Mouse (Mus musculus): ENCODE results near the gene Abca1.

The Abca1 gene

DNA sequence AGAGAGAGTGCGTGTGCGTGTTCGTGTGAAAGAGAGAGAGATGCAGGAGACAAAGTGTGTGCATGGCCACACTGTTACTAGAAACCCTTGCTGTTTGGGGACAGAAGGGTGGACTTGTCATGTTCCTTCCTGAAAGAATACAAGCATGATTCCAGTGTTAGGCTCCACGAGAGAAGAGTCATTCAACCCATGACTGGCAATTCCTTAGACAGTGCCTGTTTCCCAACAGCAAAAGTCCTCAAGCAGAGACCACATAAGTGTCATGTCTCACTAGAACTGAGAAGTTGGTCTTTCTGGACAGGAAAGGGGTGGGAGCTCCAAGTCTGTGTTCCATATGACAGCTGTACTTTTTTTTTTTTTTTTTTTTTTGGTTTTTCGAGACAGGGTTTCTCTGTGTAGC lies 10.1 kb downstream of the Abca1 start:
- DNase-seq (ENCODE audit: low read depth, low spot score), result no peak

DNA sequence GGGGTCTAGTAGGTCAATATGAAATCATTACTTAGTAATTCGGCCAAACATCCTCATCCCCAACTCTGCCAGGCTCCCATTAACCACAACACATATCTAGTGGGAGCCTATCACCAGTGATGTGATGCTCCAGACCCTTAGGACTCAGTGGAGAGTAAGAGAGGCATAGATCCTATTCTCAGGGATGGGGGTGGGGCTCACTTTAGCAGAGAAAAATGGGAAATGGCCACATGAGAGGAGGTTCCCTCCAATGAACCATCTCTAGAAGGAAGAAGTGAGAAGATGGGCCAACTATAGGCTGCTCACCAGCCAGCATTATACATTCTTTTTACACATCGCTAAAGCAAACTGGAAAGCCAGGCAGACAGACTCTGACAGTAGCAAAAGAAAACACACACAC lies 10.9 kb downstream of the Abca1 start:
- DNase-seq (ENCODE audit: low read depth, low spot score), result no peak

DNA sequence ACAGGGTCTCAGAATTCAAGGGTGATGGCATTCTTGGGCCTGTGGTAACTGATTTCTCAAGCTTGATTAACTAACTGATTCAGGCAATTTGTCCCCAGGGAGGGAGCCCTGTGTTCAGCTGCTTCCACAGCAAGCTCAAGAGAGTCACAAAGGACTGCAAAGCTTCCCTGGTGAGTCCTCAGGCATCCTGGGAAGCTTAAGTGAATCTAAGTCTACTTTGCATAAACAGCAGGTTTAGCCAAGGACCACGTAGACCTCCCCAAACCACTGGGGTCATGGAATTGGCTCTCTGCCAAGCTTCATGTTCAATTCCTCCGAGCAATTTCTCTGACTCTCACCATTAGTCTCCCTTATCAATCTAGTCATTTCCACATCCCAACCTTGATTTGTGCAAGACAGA lies 12.2 kb downstream of the Abca1 start:
- DNase-seq (ENCODE audit: low read depth, low spot score), result no peak

DNA sequence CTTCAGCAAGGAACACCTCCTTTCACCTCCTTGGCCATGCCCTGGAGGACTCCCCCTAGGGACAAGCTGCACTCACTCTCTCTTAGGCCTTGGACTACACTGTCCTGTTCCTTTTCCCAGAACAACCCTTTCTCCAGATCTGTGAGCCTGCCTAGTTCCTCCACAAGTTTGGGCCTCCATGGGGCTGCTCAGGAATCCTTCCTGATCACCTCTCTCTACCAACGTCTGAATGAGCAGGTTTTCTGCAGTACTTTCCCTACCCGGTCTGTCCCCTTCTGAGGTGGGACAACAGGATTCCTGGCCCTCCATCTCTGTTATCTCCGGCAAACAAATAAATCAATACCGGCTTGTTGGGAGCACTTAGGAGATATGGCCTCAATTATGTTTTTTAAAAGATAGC lies 12.6 kb downstream of the Abca1 start:
- DNase-seq (ENCODE audit: low read depth, low spot score), result no peak

DNA sequence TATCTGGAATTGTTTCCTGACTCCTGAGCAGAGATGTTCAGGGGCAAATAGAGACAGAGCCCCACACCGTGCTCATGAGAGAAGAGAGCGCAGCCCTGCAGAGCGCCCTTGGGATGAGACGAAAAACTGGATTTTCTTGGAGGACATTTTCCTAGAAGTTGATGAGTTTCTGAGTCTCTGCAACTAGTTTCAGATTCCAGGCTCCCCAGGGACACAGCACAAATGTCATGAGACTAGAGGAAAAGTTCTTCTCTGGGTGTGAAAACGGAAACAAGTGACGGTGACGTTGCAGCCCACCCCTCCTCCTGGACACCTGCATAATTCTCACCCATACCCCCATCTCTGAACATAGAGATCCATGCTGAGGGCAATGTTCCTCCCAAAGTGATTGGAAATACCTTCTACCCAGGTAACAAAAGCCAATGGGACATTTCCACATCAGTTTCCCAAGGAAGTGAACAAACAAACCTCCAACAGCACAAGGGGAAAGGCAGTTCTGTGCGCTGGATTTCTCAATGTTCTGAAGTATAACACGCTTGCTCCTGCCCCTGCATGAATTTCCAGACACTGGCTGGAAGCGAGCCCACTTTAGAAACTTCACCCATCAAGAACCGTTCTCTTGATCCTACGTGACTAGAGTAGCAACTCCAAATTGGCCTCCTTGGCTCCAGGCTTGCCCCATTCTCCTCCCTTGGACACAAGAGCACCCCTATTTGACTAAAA lies 13.3 kb downstream of the Abca1 start:
- no peak for DNase-seq (ENCODE audit: low read depth, low spot score)

DNA sequence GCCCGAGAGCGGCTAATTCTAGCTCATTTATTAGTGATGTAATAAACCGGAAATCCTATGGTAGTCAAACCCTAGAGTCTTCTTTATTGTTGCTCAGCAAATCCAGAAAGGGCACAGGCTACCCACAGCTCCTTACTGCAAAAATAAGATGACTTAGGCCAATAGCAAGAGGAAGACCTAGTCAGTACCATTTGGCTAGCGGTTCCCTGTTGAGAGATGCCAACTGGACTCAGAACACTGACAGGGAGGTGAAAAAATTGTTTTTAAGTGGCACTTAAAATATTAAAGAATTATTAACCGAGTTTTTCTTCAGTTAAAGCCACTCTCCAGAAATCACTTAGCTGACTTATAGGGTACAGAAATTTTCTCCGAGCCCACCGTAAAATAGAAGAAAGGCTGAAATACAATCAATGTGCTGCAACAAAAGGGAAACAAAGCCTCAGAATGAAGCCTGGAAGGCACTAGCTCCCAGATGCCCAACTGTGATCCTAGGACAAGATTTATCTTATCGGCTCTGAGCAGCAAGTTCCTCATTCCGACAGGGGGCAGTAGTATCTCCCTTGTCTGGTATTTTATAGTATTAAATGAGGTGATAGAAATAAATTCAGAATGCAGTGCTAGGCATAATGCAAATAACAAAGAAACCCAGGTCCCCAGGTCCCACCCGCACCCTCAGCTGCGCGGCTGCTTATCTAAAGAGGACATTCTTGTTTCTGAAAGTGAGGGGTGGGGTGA lies 14.1 kb downstream of the Abca1 start:
- DNase-seq (ENCODE audit: low read depth, low spot score), result no peak

DNA sequence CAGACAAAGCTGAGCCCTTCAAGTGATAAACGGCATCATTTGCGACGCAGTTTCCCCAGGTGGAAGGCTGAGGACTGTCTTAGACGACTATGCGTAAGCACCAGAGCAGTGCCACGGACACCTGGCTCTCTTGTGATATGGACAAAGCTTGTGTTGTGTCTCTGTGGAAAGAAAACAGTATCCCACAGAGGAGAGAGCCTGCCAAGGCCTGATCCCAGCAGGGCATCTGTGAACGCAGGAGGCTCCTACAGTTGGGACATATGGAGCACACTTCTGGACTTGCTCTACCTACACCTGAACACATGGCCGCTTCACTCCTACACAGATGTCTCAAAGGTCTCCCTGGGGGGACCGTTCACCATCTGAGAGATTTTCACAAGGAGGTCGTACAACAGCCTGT lies 15.1 kb downstream of the Abca1 start:
- no peak for DNase-seq (ENCODE audit: low read depth, low spot score)

DNA sequence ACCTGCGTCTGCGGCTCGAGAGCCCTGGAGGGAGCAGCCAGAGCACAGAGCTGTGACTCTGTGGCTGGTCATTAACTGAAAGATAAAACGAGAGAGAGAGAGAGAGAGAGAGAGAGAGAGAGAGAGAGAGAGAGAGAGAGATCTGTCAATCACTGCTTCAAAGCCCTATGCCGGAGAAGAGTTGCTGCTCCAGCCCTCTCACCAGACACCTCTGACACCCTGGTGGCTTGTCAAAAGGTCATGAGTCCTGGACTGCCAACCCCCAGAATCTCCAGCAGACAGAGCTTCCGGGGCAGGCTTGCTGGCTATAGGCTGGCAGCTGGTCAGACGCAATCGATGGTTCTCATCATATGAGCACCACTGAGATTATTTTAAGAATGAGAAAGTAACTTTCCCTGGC lies 15.7 kb downstream of the Abca1 start:
- DNase-seq (ENCODE audit: low read depth, low spot score), result no peak

DNA sequence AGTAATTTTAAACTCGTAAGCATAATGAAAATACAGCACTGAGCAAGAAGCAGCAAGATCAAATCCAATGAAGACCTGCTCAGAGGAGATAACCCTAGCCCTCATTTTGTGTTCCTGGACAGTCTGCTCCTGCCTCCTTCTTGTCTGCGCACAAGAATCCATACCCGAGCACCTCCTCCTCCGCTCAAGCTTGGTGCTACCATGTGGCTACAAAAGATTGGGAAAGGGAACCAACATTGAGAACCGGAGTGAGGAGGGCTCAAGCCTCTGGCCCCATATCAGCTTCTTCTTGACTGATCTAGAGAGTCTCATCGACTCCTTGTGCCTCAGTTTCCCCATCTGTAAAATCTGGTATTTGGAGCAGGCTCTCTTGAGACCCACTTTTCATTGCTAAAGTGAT lies 19.0 kb downstream of the Abca1 start:
- no peak for DNase-seq (ENCODE audit: low read depth, low spot score)

DNA sequence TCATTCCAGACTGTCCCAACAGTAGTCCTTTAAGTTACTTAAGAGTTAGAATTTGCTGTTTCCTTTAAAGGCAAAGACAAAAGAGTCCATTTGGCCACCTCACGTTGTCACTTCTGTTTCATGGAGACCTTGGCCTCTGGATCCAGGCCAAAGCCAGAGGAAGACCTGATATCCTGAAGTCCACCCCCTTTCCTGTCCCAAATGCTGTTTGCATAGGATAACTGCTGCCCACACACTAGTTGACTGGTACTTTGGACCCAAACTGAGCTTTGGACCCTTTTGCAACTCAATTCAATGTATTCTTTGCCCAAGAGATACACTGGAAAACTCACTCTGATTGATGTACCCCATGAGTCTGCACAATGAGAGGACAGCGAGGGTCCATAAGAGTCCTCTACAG lies 20.2 kb downstream of the Abca1 start:
- DNase-seq (ENCODE audit: low read depth, low spot score), result no peak

DNA sequence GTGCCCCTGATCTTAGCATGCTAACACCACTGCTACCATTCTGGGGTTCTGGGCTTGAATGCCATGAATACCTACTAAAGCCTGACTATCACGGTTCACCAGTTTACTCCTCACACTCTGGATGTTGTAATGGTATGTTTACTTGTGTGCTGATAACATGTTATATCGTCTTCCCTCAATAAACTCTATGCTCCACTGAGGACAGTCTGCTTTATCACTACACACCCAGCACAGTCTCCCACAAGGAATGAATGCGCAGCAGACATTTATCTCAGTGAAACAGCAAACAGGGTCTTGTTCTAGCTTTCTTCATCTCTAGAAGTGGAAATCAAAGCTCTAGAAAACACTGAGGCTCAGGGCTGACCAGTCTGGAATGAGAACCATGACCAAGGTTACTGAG lies 20.7 kb downstream of the Abca1 start:
- DNase-seq (ENCODE audit: low read depth, low spot score), result no peak

DNA sequence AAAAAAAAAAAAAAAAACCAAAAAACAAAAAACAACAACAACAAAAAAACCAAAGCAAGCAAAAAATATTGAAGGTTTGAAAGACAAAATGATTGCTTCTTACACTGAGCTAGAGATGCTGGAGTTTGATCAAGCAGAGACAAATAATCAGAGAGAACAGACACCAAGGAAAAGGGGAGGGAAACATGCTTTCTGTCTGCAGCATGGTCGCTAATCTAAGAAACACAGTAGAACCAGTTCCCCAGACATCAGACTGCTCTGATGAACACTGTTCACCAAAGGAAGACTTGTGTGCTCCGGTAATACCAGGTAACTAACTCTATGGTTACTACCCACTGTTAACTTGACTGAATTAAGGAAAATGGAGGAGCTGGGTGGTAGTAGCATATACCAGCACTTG lies 22.6 kb downstream of the Abca1 start:
- DNase-seq (ENCODE audit: low read depth, low spot score), result no peak

DNA sequence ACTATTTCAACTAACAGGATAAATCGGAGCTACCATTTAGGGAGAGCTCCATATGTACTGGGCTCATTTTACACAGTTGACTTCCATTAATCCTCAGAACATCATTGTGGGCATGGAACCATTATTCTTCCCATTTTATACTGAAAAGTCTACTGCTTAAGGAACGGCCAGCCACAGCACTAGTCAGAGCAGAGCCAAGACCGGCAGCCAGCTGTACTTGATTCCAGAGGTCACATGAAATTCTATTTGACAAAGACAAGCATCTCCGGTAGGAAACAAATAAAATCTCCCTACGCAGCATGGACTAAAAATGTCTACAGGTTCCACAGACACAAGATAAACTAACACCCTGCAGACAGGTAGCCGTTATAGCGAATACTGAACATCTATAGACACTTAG lies 24.9 kb downstream of the Abca1 start:
- DNase-seq (ENCODE audit: low read depth, low spot score), result no peak

DNA sequence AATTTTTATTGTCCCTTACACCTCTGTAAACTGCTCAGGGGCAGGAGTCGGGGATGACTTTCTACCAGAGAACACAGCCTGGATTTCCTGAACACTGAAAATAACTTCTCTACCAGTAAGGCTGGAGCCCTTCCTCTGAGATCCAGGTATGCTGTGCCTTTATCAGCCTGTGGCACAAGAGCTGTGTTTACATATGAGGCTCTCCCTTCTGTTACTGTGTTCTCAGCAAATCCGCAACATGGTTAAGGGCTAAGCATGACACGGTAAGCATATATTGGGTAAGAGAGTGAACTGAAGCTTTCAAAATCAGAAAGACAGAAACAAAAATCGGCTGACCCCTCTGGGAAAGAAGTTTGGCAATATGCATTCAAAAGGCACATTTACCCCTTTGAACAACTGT lies 25.7 kb downstream of the Abca1 start:
- DNase-seq (ENCODE audit: low read depth, low spot score), result no peak

DNA sequence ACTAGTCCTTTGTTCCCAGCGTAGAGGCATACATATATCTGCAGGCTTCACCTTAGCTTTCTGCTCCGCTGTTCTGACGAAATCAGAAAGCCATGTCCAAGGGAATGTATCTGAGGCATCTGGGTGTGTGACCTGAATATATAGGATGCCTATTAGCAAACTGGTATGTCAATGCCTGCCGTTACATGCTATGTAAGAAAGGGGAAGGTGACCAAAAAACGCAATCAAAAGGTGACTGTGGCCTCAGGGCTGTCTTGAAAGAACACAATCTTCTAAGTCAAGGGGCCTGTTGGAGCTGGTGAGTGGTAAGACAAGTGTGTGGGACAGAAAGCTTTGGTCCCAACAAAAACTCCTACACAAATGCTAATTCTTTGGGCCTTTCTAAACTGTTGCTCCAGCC lies 28.2 kb downstream of the Abca1 start:
- DNase-seq (ENCODE audit: low read depth, low spot score), result no peak

DNA sequence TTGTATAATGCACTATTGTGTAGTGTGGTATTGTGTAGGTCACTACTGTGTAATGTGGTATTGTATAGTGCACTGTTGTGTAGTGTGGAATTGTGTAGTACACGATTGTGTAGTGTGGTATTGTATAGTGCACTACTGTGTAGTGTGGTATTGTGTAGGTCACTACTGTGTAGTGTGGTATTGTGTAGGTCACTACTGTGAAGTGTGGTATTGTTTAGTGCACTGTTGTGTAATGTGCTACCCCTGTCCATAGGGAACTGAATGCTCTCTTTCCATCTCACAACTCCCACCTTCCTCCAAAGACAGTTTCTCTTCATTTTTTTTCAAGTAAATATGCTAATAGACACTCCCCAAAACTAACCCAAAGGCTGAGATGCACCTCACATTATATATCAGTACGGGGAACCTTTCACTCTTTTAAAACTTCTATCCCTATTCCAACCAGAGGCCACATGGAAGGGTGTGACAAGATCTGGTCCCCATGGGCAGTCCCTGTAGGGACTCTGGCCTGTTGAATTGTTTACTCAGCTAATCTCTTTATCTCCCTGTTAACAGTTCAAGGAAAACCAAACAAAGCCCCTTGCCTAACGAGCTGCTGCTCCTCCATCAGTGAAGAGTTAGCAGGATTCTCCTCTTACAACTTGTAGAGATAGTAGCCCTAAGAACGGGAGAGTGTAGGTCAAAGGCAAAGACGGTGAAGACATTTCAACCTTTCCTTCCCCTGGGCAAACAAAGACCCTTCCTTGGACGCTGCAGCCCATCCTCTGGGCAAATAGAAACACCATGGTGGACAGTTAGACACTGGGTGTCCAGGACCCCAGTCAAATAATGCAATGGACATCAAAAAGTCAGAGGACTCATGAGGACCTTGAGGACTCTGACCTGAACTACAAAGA lies 28.8 kb downstream of the Abca1 start:
- no peak for DNase-seq (ENCODE audit: low read depth, low spot score)

DNA sequence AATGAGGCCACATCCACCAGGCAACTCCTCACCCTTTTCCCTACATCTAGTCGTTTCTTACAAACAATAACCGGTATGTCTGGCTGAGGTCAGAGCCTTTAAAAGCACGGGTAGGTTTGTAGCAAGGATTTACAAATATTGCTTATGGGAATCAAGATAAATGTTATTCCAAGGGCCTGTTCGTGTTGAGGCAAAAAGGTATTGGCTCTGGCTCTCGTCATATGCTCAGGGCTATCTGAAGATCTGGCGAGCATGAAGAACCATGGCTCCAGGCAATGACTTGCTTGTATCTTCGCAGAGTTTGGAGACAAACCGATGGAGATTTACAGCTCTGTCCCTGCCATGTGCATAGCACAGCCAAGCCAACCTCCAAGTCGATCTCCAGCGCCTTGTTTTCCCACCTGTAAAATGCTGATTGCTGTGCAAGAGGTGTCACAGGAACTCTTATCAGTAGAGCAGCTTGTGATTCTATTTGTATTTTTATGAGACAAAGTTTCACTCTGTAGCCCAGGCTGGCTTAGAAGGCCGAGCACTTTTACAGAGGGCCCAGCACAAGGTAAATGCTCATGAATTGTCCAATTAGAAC lies 29.9 kb downstream of the Abca1 start:
- DNase-seq (ENCODE audit: low read depth, low spot score), result no peak

DNA sequence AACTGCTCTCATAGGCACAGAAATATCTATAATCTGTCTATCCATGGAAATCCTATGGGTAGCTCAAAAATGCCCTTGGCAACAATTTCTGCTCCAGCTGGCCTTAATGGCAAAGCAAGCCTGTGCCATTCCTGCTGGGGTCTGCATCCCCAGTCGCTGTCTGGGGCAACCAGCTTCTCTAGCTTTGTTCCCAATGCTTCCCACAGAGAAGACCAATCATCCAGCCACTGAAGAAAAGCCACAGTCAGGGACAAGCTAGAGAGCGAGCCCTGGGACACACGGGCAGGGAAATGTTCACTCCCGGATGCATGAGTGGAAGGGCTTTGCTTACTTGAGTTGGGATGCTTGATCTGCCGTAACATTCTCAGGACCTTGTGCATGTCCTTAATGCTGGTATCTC lies 32.4 kb downstream of the Abca1 start:
- no peak for DNase-seq (ENCODE audit: low read depth, low spot score)

DNA sequence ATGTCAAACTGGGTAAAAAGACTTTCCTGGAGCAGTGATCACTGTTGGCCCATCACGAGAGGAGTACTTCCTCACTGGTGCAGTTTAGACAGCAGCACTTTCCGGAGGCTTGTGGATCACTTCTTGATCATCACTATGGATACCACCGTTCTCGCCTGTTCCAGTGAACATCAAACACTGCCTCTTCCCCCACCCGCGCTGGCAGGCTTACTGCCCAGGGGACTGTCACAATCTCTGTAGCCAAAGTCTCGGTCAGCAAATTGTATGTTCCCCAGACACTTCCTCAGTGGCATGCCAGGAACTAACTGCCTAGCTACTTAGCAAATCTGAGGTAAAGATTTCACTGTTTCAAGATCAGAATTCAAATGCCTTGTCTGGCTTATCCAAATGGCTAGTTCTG lies 32.9 kb downstream of the Abca1 start:
- no peak for DNase-seq (ENCODE audit: low read depth, low spot score)

DNA sequence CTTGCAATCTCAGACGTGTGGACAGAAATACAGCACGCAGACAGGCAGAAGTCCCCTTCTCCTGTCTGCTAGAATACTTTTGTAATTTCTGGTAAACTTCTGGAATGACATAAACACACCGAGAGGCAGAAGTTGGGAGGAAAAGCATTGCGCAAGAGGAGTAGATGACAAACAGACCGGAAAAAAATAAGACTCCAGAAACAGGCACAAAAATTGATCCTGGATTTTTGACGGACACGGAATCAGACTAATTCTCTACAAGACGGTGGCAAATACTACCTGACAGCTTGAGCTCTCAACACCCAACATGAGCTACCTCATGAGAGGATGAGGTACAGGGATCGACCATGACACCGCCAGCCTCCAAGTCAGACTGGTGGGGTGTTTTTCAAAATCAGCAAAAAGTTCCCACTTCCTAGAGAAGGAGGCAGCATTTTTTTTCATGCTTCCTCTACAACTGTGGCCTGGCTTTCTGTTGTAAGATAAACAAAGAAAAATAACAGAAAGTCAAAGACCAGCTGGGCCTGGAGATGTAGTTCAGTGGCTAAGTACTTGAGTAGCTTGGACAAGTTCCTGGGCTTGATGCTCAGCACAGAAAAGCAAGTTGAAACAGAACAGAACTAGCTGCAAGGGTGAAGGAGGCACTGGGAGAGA lies 34.7 kb downstream of the Abca1 start:
- no peak for DNase-seq (ENCODE audit: low read depth, low spot score)

DNA sequence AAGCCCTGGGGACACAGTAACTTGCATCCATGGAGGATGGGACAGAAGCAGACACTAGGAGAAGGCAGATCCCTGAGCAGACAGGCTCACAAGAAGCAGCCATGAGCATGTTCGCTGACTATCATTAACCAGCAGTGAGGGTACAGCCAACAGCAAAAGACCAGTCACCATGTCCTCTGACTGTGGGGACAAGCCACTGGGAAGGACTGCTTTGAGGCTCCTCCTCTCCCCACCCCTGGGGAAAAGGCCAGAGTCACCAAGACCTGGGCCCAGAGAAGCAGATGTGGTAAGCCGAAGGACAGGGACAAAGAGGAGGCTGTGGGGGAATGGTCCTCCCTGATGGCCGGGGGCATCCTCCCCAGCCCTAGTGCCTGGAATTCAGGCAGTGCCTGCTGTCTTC lies 37.4 kb downstream of the Abca1 start:
- DNase-seq (ENCODE audit: low read depth, low spot score), result no peak
